Mouse (Mus musculus): Measurements from ENCODE around the gene Catsper3. TPM values are rescaled to one million over a fixed set of nuclear protein-coding genes. Genes with fewer than 3 reads are reported as not detected.

The Catsper3 gene
- polyA plus RNA-seq, 1 experiment from 2014 or later = 0.18 TPM

DNA sequence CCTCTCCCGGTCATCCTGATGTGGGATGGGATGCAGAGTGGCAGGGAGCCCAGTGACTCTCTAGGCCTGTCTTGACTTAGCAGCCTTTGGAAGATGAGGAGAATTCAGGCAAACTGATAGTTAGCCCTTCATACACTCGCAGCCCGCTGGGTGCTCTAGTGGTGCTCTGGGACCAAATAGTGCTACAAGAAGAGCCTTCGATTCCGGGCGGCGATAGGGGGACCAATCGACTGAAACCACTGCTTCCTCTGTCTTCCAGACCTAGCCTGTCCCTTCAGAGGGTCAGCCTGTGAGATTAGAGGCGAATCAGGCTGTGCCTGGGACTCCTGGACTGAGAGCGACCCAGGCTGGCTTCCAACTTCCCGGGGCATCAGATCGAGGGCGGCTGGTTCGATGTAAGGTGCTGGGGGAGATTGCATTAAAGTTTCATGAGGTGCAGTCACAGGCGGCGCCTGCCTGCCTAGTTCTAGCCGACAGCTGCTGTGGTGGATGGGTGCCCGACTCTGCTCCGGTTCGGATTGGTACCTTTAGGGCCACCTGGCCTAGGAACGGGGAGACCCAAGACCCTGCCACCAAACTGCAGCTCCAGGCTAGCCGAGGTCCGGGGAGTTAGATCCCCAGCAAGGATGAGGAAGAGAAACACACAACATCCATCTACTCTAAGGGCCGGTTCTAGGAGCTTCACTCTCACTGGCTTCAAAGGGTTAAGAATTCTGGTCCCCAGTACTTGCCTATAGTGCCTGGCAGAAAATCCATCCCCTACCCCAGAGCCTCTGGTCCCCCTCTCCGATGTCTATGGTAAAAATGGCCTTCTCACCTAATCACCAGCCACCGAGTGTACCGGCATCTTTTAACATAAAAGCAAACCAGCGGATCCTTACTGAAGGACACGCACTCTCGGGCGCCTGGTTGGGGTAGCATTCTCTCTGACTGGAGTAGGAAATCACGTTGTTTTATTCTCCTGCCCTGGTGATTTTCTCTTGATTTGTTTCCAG, 52.7 kb downstream of the Catsper3 start:
- ATAC-seq (ENCODE audit: low FRiP score, low read depth) = no peak
- Histone ChIP-seq H3K4me2 (replicated peaks) (no peak overlapping the region), H3K27me3 (peaks cover 100% of the 10 kb centered on the region), H3K4me1 (peaks cover 12% of the 10 kb centered on the region), H3K36me3 (no peaks in the 10 kb centered on the region), H3K9me3 (no peaks in the 10 kb centered on the region), H3K9ac (replicated peaks) (no peak overlapping the region), H3K27ac (replicated peaks) (no peak overlapping the region), H3K4me3 (no peak overlapping the region)
- 1% methylated on average over 32 of the region's 32 CpGs for WGBS

DNA sequence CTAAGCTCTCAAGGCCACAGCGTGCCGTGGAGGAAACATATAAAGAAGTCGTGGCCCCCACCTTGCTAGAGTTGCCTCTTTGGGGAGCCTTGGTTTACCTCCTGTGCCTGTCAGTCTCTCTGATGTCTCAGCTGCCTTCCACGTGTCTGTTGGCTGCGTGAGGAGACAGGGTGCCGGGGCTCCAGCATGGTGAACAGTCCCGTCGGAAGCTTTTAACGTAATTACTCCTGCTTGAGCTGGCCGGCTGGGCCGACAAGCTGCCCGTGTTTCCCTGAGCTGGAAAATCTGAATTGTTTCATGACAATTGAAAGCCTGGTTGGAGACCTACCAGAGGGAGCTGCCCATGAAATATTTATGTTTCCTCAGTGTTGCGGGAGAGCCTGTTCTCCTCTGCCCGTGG, 55.9 kb downstream of the Catsper3 start:
- peaks cover 12% of the 10 kb centered on the region for H3K4me1 ChIP-seq
- H3K9ac ChIP-seq (replicated peaks) = no peak overlapping the region
- no peak overlapping the region for H3K4me3 ChIP-seq
- WGBS = 25% methylated on average over 14 of the region's 14 CpGs
- H3K27ac ChIP-seq (replicated peaks) = no peak overlapping the region
- no peak overlapping the region for H3K4me2 ChIP-seq (replicated peaks)
- peaks cover 87% of the 10 kb centered on the region for H3K27me3 ChIP-seq
- peaks cover 5% of the 10 kb centered on the region for H3K9me3 ChIP-seq
- ATAC-seq (ENCODE audit: low FRiP score, low read depth) = 0 out of 2 replicates have a peak, but pooled peaks have one; percentile 34
- no peaks in the 10 kb centered on the region for H3K36me3 ChIP-seq

DNA sequence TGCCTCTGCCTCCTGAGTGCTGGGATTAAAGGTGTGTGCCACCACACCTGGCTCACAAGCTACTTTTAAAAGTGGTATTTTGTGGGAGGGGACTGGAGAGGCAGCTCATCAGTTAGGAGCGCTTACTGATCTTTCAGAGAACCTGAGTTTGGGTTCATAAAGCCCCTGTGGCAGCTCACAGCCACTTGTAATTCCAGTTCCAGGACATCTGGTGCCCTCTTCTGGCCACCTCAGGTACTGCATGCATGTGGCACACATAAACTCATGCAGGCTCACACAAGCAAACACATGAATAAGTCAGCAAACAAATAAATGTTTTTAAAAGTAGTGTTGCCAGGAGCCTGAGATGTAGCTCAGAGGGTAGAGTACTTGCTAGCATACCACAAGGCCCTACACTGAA, 59.3 kb downstream of the Catsper3 start:
- Histone ChIP-seq H3K4me2 (replicated peaks) (no peak overlapping the region), H3K4me3 (no peak overlapping the region), H3K27me3 (peaks cover 84% of the 10 kb centered on the region), H3K4me1 (peaks cover 9% of the 10 kb centered on the region), H3K36me3 (no peaks in the 10 kb centered on the region), H3K9ac (replicated peaks) (no peak overlapping the region), H3K27ac (replicated peaks) (no peak overlapping the region), H3K9me3 (peaks cover 5% of the 10 kb centered on the region)
- WGBS = 100% methylated on average over 1 of the region's 1 CpGs
- no peak for ATAC-seq (ENCODE audit: low FRiP score, low read depth)

DNA sequence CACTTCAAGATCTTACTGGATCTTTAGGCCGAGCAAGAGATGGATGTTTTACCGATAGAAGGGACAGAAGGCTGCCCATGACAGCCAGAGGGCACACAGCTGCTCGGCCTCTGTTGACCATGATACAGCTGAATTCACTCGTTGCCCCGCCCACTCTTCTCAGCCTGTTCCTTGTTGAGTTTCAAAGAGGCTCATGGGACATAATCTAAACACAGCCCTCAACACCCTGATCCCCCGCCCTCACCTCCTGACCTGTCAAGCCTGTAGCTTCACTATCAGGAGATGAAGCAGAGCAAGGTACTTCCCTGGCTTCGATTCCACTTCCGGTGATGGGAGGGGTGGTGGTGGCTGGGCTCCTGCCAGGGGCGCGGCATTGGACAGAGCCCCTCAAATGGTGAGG, 63.4 kb downstream of the Catsper3 start:
- ATAC-seq (ENCODE audit: low FRiP score, low read depth) = no peak
- Histone ChIP-seq H3K4me3 (no peak overlapping the region), H3K27ac (replicated peaks) (no peak overlapping the region), H3K36me3 (no peaks in the 10 kb centered on the region), H3K27me3 (peaks cover 71% of the 10 kb centered on the region), H3K9ac (replicated peaks) (no peak overlapping the region), H3K4me2 (replicated peaks) (no peak overlapping the region), H3K4me1 (peaks cover 6% of the 10 kb centered on the region; the same call in 1 of the 2 replicates), H3K9me3 (peaks cover 5% of the 10 kb centered on the region)
- WGBS = 68% methylated on average over 10 of the region's 10 CpGs

DNA sequence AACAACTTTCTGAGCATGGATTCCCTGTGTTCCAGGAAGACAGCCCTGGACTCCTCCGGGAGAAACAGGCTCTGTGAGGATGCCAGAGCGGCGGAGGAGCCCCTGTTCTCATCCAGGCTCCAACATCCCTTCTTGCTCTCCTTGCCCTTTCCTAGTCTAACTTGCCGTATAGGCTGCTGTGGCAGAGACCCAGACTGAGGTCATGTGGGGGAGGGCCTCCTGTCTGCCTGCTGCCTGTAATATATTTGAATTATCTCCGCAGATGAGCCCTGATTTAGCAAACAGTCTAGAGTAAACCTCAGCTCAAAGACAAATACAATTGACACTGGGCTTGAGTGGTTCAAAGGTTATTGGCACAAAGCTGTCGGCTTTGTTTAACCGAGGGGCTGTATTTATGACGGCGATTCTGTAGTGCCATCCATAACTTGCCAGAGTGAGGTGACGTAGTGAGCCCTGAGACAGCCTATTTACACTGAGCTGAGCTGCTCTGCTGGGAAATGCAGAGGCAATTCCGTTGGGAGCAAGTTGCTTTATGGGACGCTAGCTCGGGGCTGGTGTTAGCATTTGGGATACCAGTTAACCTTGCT, 64.3 kb downstream of the Catsper3 start:
- no peaks in the 10 kb centered on the region for H3K36me3 ChIP-seq
- H3K27ac ChIP-seq (replicated peaks) = no peak overlapping the region
- no peak overlapping the region for H3K4me3 ChIP-seq
- no peak for ATAC-seq (ENCODE audit: low FRiP score, low read depth)
- H3K9me3 ChIP-seq = peaks cover 3% of the 10 kb centered on the region
- no peak overlapping the region for H3K4me2 ChIP-seq (replicated peaks)
- peaks cover 6% of the 10 kb centered on the region; the same call in 1 of the 2 replicates for H3K4me1 ChIP-seq
- WGBS = 57% methylated on average over 13 of the region's 13 CpGs
- H3K9ac ChIP-seq (replicated peaks) = no peak overlapping the region
- H3K27me3 ChIP-seq = peaks cover 74% of the 10 kb centered on the region

DNA sequence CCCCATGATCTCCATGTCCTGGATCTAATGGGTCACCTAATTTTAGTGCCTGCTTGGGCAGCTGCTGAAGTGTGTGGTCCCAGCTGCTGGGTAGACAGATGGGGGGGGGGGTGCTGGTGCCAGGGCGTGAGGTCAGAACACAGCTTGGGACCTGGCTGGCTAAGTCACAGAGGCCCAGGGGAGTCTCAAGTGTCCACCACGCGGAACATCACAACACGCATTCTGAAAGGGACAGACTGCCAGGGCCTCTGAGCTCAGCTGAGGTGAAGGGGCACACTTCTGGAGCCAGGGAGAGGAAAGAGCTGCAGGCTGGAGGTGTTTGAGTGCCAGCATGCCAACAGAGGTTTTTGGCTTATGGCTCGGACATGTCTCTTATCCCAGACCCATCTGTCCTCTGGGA, 66.4 kb downstream of the Catsper3 start:
- no peaks in the 10 kb centered on the region for H3K9me3 ChIP-seq
- H3K27me3 ChIP-seq = peaks cover 79% of the 10 kb centered on the region
- H3K4me1 ChIP-seq = peaks cover 6% of the 10 kb centered on the region; the same call in 1 of the 2 replicates
- ATAC-seq (ENCODE audit: low FRiP score, low read depth) = no peak
- H3K4me3 ChIP-seq = no peak overlapping the region
- H3K36me3 ChIP-seq = no peaks in the 10 kb centered on the region
- no peak overlapping the region for H3K27ac ChIP-seq (replicated peaks)
- no peak overlapping the region for H3K9ac ChIP-seq (replicated peaks)
- WGBS = 80% methylated on average over 5 of the region's 5 CpGs
- no peak overlapping the region for H3K4me2 ChIP-seq (replicated peaks)

DNA sequence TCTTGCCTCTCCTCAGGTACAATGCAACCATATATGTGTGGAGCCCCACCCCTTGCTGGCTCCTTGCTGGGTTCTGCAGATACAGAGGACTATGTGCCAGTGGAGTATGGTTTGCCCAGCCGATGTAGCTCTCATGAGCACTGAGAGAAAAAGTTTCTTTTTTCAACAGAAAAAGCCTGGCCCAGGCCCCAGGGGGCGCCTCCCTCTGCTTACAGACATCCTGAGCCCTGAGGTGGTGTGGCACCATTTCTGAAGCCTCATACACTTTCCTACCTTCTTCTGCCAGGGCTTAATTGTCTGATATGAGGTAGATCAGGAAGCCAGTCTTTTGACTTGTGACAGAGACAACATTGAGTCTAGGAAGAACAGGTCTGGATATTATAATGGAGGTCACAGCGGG, 67.8 kb downstream of the Catsper3 start:
- H3K27me3 ChIP-seq = peaks cover 79% of the 10 kb centered on the region
- no peak for ATAC-seq (ENCODE audit: low FRiP score, low read depth)
- 66% methylated on average over 3 of the region's 3 CpGs for WGBS

DNA sequence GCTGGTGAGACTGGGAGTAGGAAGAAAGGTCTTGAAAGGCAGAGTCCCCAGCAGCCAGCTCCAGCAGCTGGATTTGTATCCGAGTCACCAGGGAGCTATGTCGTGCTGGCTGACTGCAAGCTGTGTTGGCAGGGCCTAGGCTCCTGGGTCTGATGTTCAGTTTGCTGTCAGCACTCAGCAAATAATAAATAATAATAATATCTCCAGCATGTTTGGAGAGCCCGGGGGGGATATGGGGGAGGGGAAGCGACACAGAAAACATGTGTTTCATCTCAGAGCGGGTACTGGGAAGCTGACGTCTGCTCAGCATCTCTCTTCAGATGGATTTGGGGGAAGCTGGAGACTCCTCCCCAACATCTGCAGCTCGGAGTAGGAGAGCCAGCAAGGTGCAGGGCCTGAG, 71.4 kb downstream of the Catsper3 start:
- Histone ChIP-seq H3K9me3 (no peaks in the 10 kb centered on the region), H3K27me3 (peaks cover 92% of the 10 kb centered on the region), H3K27ac (replicated peaks) (no peak overlapping the region), H3K4me2 (replicated peaks) (no peak overlapping the region), H3K4me3 (no peak overlapping the region), H3K4me1 (peaks cover 11% of the 10 kb centered on the region), H3K36me3 (no peaks in the 10 kb centered on the region), H3K9ac (replicated peaks) (no peak overlapping the region)
- WGBS = 68% methylated on average over 7 of the region's 7 CpGs
- no peak for ATAC-seq (ENCODE audit: low FRiP score, low read depth)

More for the DNA sequence above, 67.8 kb downstream of the Catsper3 start:
- Histone ChIP-seq H3K4me3 (no peak overlapping the region), H3K9me3 (no peaks in the 10 kb centered on the region), H3K4me1 (peaks cover 6% of the 10 kb centered on the region; the same call in 1 of the 2 replicates), H3K27ac (replicated peaks) (no peak overlapping the region), H3K36me3 (no peaks in the 10 kb centered on the region), H3K4me2 (replicated peaks) (no peak overlapping the region), H3K9ac (replicated peaks) (no peak overlapping the region)

DNA sequence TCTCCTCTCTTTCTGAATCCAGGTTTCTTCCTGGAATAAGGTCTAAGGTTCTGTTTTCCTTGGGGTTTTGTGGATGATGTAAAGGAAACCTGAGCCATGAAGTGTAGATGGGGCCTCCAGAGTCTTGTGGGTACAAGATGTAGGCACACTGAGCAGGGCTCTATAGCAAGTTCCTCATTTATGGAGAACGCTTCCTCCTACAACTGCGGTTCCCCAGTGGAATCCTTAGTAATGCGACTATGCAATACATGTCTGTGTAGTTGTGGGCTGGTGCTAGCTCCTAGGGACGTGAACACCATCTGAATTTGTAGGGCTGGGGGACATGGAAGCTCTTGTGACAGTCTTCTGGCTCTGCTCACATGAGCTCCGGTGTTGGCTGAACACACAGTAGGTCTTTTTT, 74.1 kb downstream of the Catsper3 start:
- no peak for ATAC-seq (ENCODE audit: low FRiP score, low read depth)
- peaks cover 14% of the 10 kb centered on the region for H3K4me1 ChIP-seq
- H3K4me3 ChIP-seq = no peak overlapping the region
- no peaks in the 10 kb centered on the region for H3K9me3 ChIP-seq
- H3K27ac ChIP-seq (replicated peaks) = no peak overlapping the region
- H3K36me3 ChIP-seq = no peaks in the 10 kb centered on the region
- peaks cover 92% of the 10 kb centered on the region for H3K27me3 ChIP-seq
- H3K9ac ChIP-seq (replicated peaks) = no peak overlapping the region
- 97% methylated on average over 5 of the region's 5 CpGs for WGBS
- H3K4me2 ChIP-seq (replicated peaks) = no peak overlapping the region

Other genes starting within 250 kb of the Catsper3 start
- gene Ddx41, start 247.9 kb upstream of the Catsper3 start, polyA plus RNA-seq (2016; fragmentation: Nextera tagmentation; extraction: Ambion mirVana) = 64.6 and 73.4 TPM in 2 replicates
- 67.2 and 67.7 TPM in 2 replicates for gene Fam193b, start 213.4 kb upstream of the Catsper3 start, polyA plus RNA-seq (2016; fragmentation: Nextera tagmentation; extraction: Ambion mirVana)
- gene Tmed9, start 210.8 kb upstream of the Catsper3 start, polyA plus RNA-seq (2016; fragmentation: Nextera tagmentation; extraction: Ambion mirVana) = 105 and 108 TPM in 2 replicates
- 40.4 and 41.9 TPM in 2 replicates for gene B4galt7, start 184.7 kb upstream of the Catsper3 start, polyA plus RNA-seq (2016; fragmentation: Nextera tagmentation; extraction: Ambion mirVana)
- gene Caml, start 161.6 kb upstream of the Catsper3 start, polyA plus RNA-seq (2016; fragmentation: Nextera tagmentation; extraction: Ambion mirVana) = 68.0 and 73.9 TPM in 2 replicates
- 41.7 and 43.0 TPM in 2 replicates for gene Ddx46, start 149.5 kb upstream of the Catsper3 start, polyA plus RNA-seq (2016; fragmentation: Nextera tagmentation; extraction: Ambion mirVana)
- 71.4 and 74.5 TPM in 2 replicates for gene B230219D22Rik, start 91.4 kb upstream of the Catsper3 start, polyA plus RNA-seq (2016; fragmentation: Nextera tagmentation; extraction: Ambion mirVana)
- 90.9 and 99.6 TPM in 2 replicates for gene Txndc15, start 69.9 kb upstream of the Catsper3 start, polyA plus RNA-seq (2016; fragmentation: Nextera tagmentation; extraction: Ambion mirVana)
- gene Pcbd2, start 57.2 kb upstream of the Catsper3 start, polyA plus RNA-seq (2016; fragmentation: Nextera tagmentation; extraction: Ambion mirVana) = 23.9 and 30.0 TPM in 2 replicates
- 2.7 and 4.1 TPM in 2 replicates for gene Pitx1, start 51.6 kb downstream of the Catsper3 start, polyA plus RNA-seq (2016; fragmentation: Nextera tagmentation; extraction: Ambion mirVana)

Measured in midbrain, embryonic 12.5 days (tissue).